ENCODE assay signal across 11 mouse cellular contexts in genomic region chr15:97593781-97594600, GRCm38 (mm10).
DNase-seq lines count a peak whose midpoint lies in the region; ATAC-seq and TF ChIP-seq lines count a peak whose summit lies in the region.
"Had no signal": no experiment of that assay in that cellular context is flagged by ENCODE, and none has a peak within 500 bp of the region (broad histone marks: within the 10 kb centered on the region; RNA-seq: fewer than 3 reads in every experiment).

No protein-coding gene starts in this region.

- no peak for TF ChIP-seq POLR2A in brain, embryonic 14.5 days (IDR thresholded peaks at IDR 0.05; ENCODE audit: borderline replicate concordance, extremely low read depth, insufficient read depth, insufficient read length, poor library complexity, severe bottlenecking)

- peak overlapping the region; percentile 21 for H3K4me3 ChIP-seq in E14TG2a.4 (replicated peaks; ENCODE audit: low read length)
- no peak overlapping the region for H3K4me3 ChIP-seq in midbrain, embryonic 16.5 days (ENCODE audit: low read depth, low read length)
- H3K4me3 ChIP-seq: myocyte had no signal

- peak; percentile 65 for DNase-seq in heart, adult 8-10 months (ENCODE audit: low spot score)
- no peak for DNase-seq in heart, postnatal 4 days
- peak; percentile 37 for DNase-seq in brain, embryonic 14.5 days (ENCODE audit: low read depth)
- peak; percentile 24 to 26 for DNase-seq in kidney, postnatal 36 days
- DNase-seq in embryo, embryonic 10.5 days (ENCODE audit: low spot score): no peak
- no peak for DNase-seq in right cerebral cortex, postnatal 14 days
- DNase-seq: gastrocnemius, postnatal 25 days; right cerebral cortex, postnatal 25 days had no signal

- H3K9me3 ChIP-seq in E14TG2a.4 (ENCODE audit: low read length): no peaks in the 10 kb centered on the region
- no peaks in the 10 kb centered on the region for H3K9me3 ChIP-seq in midbrain, embryonic 16.5 days (replicated peaks; ENCODE audit: control insufficient read depth, low read length, poor library complexity, severe bottlenecking)

- no peak overlapping the region for H3K4me2 ChIP-seq in midbrain, embryonic 16.5 days (ENCODE audit: low read length)

- no peak for ATAC-seq in midbrain, embryonic 16.5 days

- H3K36me3 ChIP-seq in E14TG2a.4 (ENCODE audit: insufficient read depth, low read length): no peaks in the 10 kb centered on the region
- H3K36me3 ChIP-seq in midbrain, embryonic 16.5 days (ENCODE audit: control insufficient read depth, insufficient read depth, low read length): no peaks in the 10 kb centered on the region

- 46% methylated on average over 11 of the region's 11 CpGs for WGBS in midbrain, embryonic 16.5 days

- H3K4me1 ChIP-seq in E14TG2a.4 (replicated peaks; ENCODE audit: low read depth, low read length): peaks cover 90% of the 10 kb centered on the region
- H3K4me1 ChIP-seq in midbrain, embryonic 16.5 days (ENCODE audit: control insufficient read depth, insufficient read depth, low read length): peaks cover 3% of the 10 kb centered on the region; the same call in 1 of the 2 replicates

- no peak overlapping the region for H3K27ac ChIP-seq in midbrain, embryonic 16.5 days (ENCODE audit: low read length)

- H3K27me3 ChIP-seq in E14TG2a.4 (ENCODE audit: insufficient read depth, low read length): no peaks in the 10 kb centered on the region
- no peaks in the 10 kb centered on the region for H3K27me3 ChIP-seq in midbrain, embryonic 16.5 days (ENCODE audit: control insufficient read depth, insufficient read depth, low read depth, low read length)

- H3K9ac ChIP-seq in midbrain, embryonic 16.5 days (ENCODE audit: low read depth, low read length): no peak overlapping the region

- no peak for TF ChIP-seq CTCF in E14TG2a.4 (conservative IDR thresholded peaks at IDR 0.05; ENCODE audit: low read length)
- TF ChIP-seq CTCF in brain, embryonic 14.5 days (IDR thresholded peaks at IDR 0.05; ENCODE audit: borderline replicate concordance, extremely low read depth, insufficient read depth, insufficient read length): no peak

Comparison
In these comparisons a context has a peak if more than half of its experiments do, and no peak if none do; other contexts are left out.
1. DNase-seq: peak in heart, adult 8-10 months (single experiment), brain, embryonic 14.5 days (single experiment) and kidney, postnatal 36 days (2 of 2); none in heart, postnatal 4 days (single experiment), embryo, embryonic 10.5 days (single experiment) and right cerebral cortex, postnatal 14 days (single experiment).